Mouse (Mus musculus) heart, adult 2 months (tissue): ENCODE measurements around the gene Ccdc121.

ENCODE experiments used
- CTCF ChIP-seq: fragments of 200-600 bp; IDR thresholded peaks from 2 replicates; pipeline ENCODE4 v1.8.1; 2022; ENCODE audit warnings: antibody characterized with exemption, mild to moderate bottlenecking, moderate library complexity
- EP300 ChIP-seq: fragments of 200-500 bp; IDR thresholded peaks from 2 replicates; pipeline ENCODE4 v1.6.1; 2011; ENCODE audit warnings: low read depth, low read length, control low read depth; ENCODE audit not compliant: insufficient read depth

GRCm38 (mm10) chr1:181467321-181467670 lies 44.0 kb downstream of the Ccdc121 start:
- no peak for TF ChIP-seq EP300
- TF ChIP-seq CTCF: no peak
